Mouse (Mus musculus): ENCODE data around the gene Zscan4-ps3. TPM values are rescaled to one million over a fixed set of nuclear protein-coding genes. Genes with fewer than 3 reads are reported as not detected.
"Not testable (repeated sequence)": the region's sequence is repeated elsewhere in the genome, so short reads cannot be mapped to it uniquely, and the experiment has no call there.

The Zscan4-ps3 gene
- total RNA-seq (2021), result not detected
- long read RNA-seq, experiment 1, result 0 reads
- long read RNA-seq, experiment 2, result 0 reads

DNA sequence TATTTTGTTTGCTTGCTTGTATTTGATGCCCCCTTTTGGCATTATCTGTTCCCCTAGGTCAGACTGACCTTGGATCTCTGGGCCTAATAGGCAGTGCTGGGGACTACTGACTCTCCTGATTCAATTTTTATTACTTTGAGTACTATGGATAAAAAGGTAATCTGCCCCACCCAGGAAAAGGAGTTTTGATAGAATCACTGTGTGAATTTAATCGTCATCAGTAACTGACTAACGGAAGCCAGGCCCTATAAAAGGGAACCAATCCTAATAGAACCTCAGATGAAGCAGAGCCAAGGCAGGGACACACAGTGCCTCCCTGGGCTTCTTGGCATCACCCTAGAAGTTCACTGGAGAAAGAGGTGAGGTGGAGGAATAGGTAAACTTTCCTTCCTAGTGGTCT is at the start of gene Zscan4-ps3:
Gene Zscan4-ps3 (plus strand): TSS at position 301 of the 400 bp plus-strand sequence.
- DNase-seq, result not testable (repeated sequence)

DNA sequence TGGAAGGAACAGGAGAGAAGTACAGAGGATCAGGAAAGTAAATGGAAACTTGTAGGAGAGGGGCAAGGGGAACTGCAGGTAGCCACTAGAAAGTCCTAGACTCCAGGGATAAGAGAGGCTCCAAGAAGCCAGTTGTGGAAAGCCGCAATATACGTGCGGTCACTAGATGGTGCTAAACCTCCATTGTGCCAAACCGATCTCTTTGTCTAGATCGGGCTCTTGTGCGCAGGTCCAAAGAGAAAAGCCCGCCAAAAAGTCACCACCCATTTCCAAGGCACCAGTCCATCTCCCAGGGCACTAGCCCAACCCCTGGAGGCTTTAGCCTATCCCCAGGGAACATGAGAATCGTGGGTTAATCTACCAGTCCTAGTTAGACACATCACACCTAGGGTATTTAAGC is 8.0 kb downstream of the Zscan4-ps3 start:
- DNase-seq, result not testable (repeated sequence)

Other genes starting within 250 kb of the Zscan4-ps3 start
- not detected for gene Zscan4f, start 211.4 kb upstream of the Zscan4-ps3 start, total RNA-seq (2021)
- gene Zscan4-ps2, start 95.0 kb upstream of the Zscan4-ps3 start, total RNA-seq (2021), result not detected
- not detected for gene Vmn1r72, start 70.8 kb downstream of the Zscan4-ps3 start, total RNA-seq (2021)
- gene Vmn1r73, start 121.0 kb downstream of the Zscan4-ps3 start, total RNA-seq (2021), result not detected
- not detected for gene Vmn1r74, start 224.7 kb downstream of the Zscan4-ps3 start, total RNA-seq (2021)

Data from heart, adult 18-20 months (tissue).